Mouse (Mus musculus): ENCODE measurements around the gene Bcl11a.
"Not testable (repeated sequence)": the region's sequence is repeated elsewhere in the genome, so short reads cannot be mapped to it uniquely, and the experiment has no call there.

The Bcl11a gene

DNA sequence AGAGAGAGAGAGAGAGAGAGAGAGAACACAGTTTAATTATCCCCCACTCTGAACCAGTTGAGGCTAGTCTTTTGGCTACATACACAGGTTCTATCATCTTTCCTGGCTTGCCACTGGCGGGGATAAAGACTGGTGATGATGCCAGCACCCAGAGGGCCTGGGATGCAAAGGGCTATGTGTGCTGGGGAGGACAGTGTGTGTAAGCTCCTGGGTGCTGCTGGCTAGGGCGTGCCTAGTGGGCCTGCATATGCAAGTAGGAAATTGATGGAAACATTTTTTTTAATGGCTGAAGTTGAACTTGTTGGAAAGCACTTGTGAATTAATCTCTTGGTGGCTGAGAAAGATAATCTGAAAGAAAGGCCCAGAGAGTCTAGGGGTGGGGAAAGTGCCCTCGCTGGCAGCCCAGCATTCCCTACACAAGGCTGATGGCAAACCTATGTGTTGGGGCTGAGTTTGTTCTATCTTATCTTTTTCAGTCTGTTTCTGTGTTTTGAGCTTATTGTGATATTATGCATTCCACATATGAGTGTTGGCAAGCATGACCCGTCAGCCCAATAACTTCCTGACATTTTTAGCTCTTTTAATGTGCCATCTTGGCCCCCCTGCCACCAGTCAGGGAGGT, 22.7 kb downstream of the Bcl11a start:
- no peak for DNase-seq (ENCODE audit: inconsistent ontology term)

DNA sequence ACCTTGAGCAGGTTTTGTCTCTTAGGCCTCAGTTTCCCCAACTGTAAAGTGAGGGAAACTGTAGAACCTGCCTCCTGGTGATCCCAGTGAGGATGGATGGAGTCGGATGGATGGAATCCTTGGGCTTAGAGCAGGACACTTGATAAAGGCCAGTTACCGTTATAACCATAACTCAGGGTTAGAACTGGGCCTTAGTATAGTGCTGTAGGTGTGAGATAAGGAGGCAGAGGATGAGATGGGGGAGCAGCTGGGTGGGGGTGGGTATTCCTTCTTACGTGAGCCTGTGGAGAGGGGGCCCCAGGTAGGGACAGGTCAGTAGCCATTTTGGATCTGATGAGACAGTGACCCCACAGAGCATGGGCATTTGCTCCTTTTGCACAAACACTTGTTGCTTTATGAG, 23.8 kb downstream of the Bcl11a start:
- no peak for DNase-seq (ENCODE audit: inconsistent ontology term)

DNA sequence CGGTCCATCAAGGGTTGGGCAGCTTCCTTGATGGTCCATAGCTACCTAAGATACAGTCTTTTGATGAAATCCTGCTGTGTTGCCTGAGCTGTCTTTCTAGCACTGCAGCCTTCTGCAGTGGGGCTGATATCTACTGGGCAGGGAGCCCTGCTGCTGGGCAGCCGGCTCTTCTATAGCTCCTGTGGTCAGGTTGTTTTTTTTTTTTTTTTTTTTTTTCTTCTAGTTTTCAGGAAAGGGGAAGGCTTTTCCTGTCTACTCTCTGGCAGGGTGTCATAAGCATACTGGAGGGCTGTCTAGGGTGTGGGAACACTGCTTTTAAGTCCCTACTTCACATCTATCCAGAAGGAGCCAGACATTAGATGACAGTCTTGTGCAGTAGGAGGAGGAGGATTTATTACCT, 24.5 kb downstream of the Bcl11a start:
- DNase-seq (ENCODE audit: inconsistent ontology term): no peak

DNA sequence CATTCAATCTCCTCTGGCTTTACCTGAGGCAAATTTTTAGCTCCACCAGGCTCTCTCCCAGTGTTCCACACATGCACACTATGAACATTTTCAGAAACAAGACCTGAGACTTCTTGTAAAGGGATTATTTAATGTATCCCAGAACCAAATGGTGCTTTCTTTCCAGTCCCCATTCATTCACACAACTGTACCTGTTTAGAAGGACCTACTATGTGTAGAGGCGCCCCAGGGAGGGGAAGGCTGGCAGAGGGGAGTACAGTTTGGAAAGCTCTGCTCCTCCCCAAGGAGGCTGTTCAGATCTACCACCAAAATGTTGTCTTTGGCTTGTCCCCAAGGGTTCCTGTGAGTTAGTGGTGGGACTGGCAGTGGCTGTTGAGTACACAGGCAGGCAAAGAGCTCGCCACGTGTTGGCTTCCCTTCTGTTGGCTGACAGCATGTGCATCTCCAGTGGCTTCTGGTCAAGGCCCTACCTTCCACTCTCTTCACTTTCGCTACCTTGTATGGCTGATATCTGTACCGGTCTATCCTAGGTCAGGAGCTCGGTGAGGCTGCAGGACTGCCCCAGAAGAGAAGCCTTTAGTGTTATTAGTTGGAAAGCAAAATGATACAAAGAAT, 25.4 kb downstream of the Bcl11a start:
- no peak for DNase-seq (ENCODE audit: inconsistent ontology term)

DNA sequence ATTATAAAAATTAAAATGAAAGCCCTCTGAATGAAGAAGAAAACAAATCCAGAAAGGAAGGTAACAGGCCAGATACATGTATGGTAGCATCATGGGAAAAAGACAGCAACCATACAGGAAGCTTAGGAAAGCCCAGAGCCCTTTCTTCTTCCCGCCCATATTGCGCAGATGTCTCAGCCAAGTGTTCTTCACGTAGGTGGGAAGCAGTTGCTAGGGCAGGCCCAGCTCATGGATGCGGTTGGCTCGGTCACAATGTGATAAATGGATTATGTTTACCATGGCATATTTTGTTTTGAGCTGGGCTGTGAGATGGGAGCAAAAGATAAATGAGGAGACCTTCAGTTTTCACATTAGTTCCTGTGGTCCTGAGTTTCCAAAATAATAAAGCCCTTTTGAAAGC, 29.6 kb downstream of the Bcl11a start:
- no peak for DNase-seq (ENCODE audit: inconsistent ontology term)

DNA sequence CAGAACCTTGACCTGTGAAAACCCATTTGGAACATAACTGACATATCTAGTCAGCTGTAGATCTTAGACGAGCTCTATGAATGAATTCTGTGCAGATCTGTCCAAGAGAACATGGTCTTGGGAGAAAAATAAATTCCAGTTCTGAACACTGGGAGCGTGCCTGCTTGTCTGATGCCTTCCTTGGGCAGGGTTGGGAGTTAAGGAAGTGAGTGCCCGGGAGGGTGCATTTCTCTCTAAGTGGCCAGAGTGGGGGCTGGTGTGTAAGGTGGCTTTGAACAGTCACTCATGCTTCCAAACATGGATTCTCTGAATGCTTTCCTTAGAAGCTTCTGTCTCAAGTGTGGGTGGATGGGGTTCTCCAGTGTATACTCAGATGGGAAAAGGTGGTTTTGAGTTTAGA, 31.1 kb downstream of the Bcl11a start:
- DNase-seq (ENCODE audit: inconsistent ontology term): no peak

DNA sequence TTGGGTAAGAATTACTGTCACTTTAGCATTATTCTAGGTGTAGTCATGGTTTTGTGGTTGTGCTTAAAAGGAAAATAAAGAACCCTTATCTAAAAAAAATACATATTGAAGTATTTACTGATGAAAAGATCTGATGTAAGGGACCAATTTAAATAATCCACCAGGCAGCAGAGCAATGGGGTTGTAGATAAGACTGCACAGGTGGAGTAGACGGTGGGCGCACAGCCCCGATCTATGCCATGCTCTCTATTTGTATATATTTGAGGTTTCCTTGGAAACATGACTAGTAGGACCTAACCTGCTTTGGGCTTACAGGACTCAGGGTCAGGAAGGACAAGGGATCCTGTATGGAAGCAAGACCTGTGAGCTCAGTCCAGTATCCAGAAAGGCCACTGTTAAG, 31.5 kb downstream of the Bcl11a start:
- no peak for DNase-seq (ENCODE audit: inconsistent ontology term)

DNA sequence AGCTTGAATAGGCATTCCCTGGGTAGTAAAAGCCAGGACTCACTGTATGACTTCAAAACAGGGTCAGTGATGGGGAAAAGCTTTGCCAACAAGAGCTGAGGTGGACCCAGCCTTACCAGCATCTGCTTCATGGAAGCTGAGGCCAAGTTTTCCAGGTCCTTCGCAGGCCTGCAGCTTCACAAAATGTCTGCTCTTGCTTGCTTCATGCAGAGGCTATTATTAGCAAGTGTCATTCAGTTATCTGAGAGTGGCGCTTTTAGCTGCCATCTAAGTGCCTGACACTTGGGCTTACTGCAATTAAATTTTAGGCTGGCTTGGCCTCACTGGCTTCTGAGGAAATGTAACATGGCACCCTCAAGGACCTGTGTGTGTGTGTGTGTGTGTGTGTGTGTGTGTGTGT, 32.3 kb downstream of the Bcl11a start:
- DNase-seq (ENCODE audit: inconsistent ontology term): no peak

DNA sequence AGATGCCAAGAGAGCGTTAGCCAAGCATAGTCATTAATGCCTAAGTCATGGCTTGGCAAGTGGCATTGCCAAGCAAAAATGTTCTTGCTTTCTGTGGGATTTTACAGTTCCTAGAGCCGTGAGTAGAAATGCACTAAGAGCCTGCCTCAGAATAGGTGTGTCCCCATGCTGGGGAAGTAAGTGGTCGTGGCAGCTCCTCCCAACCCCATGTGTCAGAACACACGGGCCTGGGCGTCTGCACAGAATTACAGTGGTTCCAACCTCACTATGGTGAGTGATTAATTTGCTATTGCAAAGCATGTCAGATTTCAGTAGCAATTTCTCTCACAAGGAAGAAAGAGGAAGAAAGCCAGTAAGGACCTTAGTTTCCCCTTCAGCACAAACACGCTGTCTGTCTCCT, 33.9 kb downstream of the Bcl11a start:
- DNase-seq (ENCODE audit: inconsistent ontology term): no peak

DNA sequence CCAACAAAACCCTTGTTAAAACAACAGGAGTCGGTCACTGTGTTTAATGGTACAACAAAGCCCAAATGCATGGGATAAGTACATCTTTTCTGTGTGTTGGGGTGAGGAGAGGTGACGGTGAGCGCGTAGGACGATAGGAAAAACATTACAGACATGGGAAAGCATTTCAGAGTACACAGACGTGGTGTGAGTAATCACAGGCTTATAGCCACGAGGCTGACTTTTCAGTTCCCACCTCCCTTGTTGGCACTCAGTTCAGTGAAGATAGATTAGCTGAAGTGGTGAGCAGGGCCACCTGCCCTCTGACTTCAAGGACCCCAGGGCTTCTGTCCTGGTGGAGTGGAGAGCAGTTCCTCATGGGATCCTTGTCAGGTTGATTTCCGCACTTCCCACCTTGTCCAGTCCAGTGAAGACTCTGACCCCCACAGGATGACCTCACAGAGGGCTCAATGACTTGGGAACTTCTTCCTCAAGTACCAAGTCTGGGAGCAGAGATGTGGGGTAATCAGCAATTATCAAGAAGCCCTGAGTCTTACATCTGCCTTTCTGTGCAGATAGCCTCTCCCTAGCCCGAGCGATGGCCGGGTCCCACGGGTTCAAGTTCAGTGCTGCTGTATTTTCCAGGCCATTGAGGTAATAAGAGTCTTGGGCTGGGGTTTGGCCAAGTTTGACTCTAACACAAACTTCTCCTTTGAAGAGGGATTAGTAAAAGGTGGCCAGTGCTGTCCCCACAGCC, 37.3 kb downstream of the Bcl11a start:
- no peak for DNase-seq (ENCODE audit: inconsistent ontology term)

DNA sequence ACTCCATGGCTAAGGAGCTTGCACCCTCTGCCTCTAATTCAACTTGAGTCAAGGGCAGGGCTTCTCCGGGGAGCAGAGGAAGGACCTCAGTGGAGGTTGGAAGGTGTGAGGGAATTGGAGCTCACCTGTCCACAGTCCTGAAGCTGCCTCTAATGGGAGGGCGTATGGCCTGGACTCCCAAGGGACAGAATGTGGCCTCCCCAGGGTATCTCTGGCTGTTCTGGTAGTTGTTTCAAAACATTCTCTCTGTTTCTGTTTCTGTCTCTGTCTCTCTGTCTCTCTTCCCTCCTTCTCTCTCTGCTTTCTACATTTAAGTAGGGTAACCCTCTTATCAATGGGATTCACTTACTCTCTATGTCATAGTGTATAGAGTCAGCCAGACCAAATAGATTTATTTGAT, 38.2 kb downstream of the Bcl11a start:
- DNase-seq (ENCODE audit: inconsistent ontology term): no peak

DNA sequence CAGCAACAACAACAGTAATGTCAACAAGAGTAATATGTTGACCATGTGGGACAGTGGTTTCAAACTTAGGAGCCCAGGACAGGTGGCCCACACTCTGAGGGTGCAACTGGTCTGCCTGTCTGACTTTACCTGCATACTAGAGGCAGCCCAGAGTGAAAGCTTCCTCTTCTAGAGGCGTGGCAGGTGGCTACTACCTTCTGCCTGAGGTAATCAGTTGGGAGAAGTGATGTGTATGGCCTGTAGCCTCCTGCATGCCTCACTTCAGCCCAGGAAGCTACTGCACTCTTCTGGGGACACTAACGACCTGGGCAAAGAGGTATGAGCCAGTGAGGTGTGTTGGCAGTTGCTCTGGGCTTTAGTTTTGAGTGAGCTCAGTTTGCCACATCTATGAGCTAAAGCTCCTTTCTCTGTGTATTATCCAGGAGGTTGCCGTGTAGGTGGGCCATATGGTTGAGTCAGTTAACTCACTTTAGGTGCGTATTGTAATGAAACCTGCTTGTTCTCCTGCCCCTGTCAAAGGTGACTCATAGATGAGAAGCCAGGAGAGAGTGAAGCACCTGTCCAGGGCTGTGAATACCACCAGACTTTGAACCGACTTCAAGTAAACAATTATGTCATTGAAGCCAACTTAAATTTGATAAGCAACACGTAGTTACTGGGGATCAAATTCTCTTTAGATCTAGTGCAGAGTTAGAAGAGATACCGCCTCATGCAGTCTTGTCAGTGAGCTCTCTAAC, 38.9 kb downstream of the Bcl11a start:
- no peak for DNase-seq (ENCODE audit: inconsistent ontology term)

DNA sequence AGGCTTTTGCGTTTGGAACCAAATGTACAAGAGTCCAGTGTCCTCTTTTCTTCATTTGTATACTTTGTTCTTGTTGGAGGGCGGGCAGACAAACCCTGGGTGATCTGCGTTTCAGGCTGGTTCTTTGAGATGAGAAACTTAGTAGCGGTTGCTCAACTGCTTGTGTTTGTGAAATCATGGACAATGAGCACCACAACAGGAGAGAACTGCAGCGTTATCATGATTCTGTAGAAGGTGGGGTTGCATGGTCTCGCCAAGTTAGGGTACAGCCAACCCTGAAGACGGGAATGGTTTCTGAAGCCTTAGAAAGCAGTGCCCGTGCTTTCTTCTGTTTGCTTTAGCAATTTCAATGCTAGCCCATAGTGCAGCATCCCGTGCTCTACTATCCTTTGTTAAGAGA, 43.3 kb downstream of the Bcl11a start:
- no peak for DNase-seq (ENCODE audit: inconsistent ontology term)

DNA sequence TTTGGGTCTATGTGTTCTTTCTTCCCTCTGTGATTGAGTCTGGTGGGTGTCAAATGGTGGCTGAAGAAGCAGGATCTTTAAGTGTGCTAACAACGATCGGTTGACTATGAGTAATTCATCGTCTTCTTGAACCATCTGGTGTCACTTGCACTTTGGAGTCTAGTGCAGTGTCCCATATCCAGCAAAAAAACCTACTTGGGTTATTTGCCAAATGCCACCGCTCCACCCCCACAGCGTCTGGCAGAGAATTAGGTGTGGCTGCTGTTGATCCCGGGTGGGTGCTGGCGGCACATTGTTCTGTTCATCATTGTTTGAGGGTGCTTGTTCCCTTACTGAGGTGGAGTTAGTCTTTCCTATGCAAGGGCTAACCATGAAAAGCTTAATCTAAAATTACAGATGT, 45.0 kb downstream of the Bcl11a start:
- no peak for DNase-seq (ENCODE audit: inconsistent ontology term)

DNA sequence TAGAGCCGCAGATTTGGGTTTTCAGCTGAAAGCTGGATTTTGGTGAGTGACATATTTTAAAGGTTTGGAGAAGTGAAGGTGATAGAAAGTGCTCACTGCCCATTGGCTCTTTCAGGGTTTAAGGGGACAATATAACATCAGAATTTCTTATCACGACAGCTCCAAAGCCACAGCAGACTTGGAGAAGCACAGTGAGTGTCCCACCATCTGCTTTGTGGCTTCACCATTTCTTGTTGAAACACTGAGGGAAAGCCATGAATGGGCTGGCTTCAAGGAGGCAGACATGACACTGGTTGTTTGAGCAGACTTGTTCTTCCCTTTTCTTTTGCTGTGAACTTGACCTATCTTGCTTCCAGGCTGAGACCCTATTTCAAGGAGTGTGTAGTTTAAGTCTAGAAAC, 46.1 kb downstream of the Bcl11a start:
- DNase-seq (ENCODE audit: inconsistent ontology term): no peak

DNA sequence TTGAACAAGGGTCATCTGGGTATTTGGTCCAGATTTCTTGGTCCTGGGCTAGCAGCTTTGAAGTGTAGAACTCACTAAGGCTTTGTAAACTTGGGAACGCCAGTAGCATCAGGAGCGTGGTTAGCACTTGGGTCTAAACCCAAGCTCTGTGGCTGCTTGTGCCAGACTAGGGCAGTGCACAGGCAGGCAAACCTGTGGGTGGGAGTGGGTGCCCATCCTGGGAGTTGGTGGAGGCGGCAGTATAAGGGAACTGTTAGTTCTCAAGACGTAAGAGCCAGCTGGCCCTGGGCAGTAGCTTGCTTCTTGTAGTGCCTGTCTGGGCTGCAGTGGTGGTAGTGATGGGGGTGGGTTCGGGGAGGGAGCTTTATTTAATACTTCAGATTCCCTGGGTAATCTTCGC, 47.2 kb downstream of the Bcl11a start:
- no peak for DNase-seq (ENCODE audit: inconsistent ontology term)

DNA sequence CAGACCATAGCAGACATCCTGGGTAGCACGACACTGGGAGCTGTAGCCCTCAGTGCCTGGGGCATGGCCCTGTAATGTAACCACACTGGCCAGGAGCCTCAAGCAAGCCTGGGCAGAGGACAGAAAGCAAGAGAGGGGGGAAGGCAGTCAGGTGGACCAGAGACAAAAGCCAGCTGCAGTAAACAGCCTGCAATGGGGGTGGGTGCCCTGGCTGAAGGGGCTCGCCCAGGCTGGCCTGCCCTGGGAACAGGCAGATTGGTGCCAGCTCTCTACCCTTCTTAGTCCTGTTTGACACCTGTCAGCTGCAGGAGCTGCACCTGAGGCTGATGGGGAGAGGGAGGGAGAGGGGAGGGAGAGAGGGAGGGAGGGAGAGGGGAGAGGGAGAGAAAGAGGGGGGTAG, 50.1 kb downstream of the Bcl11a start:
- no peak for DNase-seq (ENCODE audit: inconsistent ontology term)

DNA sequence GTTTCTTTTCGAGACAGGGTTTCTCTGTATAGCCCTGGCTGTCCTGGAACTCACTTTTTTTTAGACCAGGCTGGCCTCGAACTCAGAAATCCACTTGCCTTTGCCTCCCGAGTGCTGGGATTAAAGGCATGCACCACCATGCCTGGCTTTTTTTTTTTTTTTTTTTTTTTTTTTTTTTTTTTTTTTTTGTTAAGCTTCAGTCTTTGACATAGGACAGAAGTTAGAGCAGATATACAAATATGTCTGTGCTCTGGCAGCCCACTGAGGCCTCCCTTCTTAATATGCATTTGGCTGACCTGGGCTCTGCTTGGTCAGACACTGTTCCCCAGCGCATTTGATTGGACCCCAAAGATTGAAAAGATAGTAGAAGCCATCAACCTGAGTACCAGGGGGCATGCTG, 51.0 kb downstream of the Bcl11a start:
- not testable (repeated sequence) for DNase-seq (ENCODE audit: inconsistent ontology term)

DNA sequence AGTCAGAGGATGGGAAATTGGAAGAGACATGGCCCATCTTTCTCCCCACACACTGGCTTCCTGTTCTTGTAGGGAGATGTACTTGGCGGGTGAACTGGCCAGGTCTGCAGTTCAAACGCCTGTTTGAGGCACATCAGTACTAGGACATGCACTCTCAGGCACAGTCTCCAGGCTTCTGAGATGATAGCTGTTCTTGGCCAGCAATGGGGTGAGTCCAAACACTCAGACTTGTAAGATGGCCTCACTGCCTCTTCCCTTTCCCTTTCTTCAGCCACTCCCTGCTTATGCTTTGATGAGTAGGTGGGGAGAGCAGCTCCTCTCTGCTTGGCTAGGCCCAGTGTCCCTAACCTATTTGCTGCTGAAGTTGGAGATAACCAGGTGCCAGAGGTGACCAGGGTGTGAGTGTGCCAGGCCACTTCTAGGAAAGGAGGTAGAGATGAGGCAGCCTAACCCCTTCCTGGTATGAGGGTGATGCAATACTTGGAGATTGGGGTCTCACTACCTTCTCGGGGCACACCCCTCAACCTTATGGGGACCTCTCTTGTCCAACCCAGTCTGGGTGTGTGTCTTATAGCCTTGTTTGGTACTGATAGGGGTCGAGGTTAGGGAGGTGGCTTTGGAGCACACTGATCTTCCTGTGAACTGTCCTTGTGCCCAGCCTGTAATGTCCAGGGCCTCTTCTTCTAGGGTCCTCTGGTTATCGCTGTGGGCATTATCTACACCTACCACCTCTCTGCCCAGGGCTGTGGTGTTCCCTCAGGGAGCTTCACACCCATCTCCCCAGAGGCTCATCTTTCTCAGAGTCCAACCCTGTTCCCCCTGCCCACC, 51.7 kb downstream of the Bcl11a start:
- DNase-seq (ENCODE audit: inconsistent ontology term): no peak

DNA sequence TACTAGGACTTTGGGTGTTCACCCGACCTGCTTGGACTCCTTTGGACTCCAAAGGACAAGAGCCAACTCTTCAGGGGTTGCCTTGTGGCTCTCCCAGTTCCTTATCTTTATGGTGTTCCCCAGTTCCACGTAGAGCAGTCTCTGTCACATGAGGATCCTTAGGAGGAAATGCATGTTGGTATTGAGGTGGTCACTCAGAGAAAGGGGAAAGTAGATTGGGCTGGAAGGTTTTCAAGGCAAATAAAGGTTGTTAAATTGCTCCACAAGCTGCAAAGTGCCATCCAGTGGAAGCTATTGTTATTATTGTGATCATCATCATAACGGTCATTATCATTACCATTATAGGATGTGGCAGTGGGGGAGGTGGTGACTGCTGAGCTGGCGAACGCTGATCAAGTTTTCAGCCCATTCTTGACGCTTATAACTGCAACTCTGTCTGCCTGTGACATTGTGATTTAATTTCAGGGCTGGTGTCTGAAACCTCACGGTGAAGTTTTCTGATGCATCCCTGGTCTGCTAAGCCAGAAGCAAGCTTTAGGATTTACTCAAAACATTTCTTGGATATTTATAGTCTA, 52.4 kb downstream of the Bcl11a start:
- DNase-seq (ENCODE audit: inconsistent ontology term): no peak

DNA sequence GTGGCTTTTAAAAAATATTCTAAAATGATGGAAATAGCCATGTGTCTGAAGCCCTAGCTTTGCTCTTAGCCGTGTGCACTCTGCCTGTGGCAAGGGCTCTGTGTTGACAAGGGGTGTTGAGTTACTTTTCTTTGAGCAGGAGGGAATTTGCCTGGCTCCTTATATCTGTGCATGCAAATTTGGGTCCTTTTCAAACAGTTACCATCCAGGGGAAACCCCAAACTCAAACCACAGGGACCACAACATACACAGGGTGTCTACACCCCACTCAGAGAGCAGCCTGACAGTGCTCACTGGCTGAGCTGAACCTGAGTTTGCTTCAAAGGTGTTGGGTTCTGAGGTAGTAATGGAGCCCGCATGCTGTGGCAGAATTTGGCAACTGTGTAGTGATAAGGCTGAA, 54.0 kb downstream of the Bcl11a start:
- no peak for DNase-seq (ENCODE audit: inconsistent ontology term)

Measured in Muller cell, postnatal 12 days (primary cell).